ENCODE assay signal across 8 mouse cellular contexts in the genomic region with DNA sequence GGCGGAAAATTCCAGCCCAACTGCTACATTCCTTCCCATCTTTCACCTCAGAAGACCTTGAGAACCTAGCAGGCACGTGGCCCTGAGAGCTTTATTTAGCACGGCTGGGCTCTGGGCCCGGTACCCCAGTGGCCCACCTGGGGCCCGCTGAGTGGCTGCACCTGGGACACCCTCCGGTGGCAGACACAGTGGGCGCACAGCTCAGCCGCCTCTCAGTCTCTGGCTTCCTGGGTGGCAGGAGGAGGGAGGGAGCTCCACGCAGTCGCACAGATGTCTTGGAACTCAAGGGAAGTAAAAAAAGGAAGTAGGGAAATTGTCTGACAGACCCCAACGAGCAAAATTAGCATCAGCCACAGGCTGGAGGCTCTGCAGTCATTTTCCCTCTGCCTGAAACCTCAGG.
A peak's percentile ranks its signal among the peaks of the same experiment; 100 is the strongest.
DNase-seq lines count a peak whose midpoint lies in the region; ATAC-seq and TF ChIP-seq lines count a peak whose summit lies in the region.

No protein-coding gene starts in this region.

- peak; percentile 75 for DNase-seq in forebrain, postnatal 0 days
- peak; percentile 69 for DNase-seq in kidney, adult 11 months
- DNase-seq in left cerebral cortex, postnatal 14 days (ENCODE audit: low spot score in 2 of 2) = peak; percentile 52 to 64
- peak; percentile 5 for DNase-seq in splenic B cell, adult 2 months (ENCODE audit: low read depth, low spot score)
- no peak for DNase-seq in yolk sac, embryonic 10.5 days (ENCODE audit: low spot score)
- DNase-seq in lung, postnatal 14 days = no peak

- H3K4me1 ChIP-seq in midbrain, embryonic 16.5 days (ENCODE audit: control insufficient read depth, insufficient read depth, low read length) = peaks cover 7% of the 10 kb centered on the region
- no peaks in the 10 kb centered on the region for H3K4me1 ChIP-seq in midbrain, embryonic 13.5 days (replicated peaks)
- H3K4me1 ChIP-seq in forebrain, postnatal 0 days (ENCODE audit: insufficient read depth) = peaks cover 5% of the 10 kb centered on the region; the same call in 1 of the 2 replicates

- WGBS in midbrain, embryonic 16.5 days = 28% methylated on average over 11 of the region's 11 CpGs
- WGBS in midbrain, embryonic 13.5 days = 25% methylated on average over 11 of the region's 11 CpGs
- 12% methylated on average over 11 of the region's 11 CpGs for WGBS in forebrain, postnatal 0 days

- no peaks in the 10 kb centered on the region for H3K9me3 ChIP-seq in midbrain, embryonic 16.5 days (replicated peaks; ENCODE audit: control insufficient read depth, low read length, poor library complexity, severe bottlenecking)
- no peaks in the 10 kb centered on the region for H3K9me3 ChIP-seq in midbrain, embryonic 13.5 days
- H3K9me3 ChIP-seq in forebrain, postnatal 0 days (ENCODE audit: low read length) = no peaks in the 10 kb centered on the region

- intact Hi-C loops in left cerebral cortex, postnatal 14 days (cut with DNase I) = no loop called here

- TF ChIP-seq CTCF in forebrain, postnatal 0 days (IDR thresholded peaks at IDR 0.05; ENCODE audit: low read depth) = no peak

- peak overlapping the region; percentile 16; the same call in 1 of the 2 replicates for H3K4me2 ChIP-seq in midbrain, embryonic 16.5 days (ENCODE audit: low read length)
- no peak overlapping the region for H3K4me2 ChIP-seq in midbrain, embryonic 13.5 days (replicated peaks)
- peak overlapping the region; percentile 45 for H3K4me2 ChIP-seq in forebrain, postnatal 0 days (ENCODE audit: low read depth)

- no peaks in the 10 kb centered on the region for H3K27me3 ChIP-seq in midbrain, embryonic 16.5 days (ENCODE audit: control insufficient read depth, insufficient read depth, low read depth, low read length)
- no peaks in the 10 kb centered on the region for H3K27me3 ChIP-seq in midbrain, embryonic 13.5 days
- no peaks in the 10 kb centered on the region for H3K27me3 ChIP-seq in forebrain, postnatal 0 days (ENCODE audit: insufficient read depth, low read length)
- H3K27me3 ChIP-seq in splenic B cell, adult 2 months (ENCODE audit: control insufficient read depth, insufficient read depth, low read length, poor library complexity, severe bottlenecking) = no peaks in the 10 kb centered on the region

- no peak for ATAC-seq in midbrain, embryonic 16.5 days
- no peak for ATAC-seq in midbrain, embryonic 13.5 days
- ATAC-seq in forebrain, postnatal 0 days = peak; percentile 79

- no peaks in the 10 kb centered on the region for H3K36me3 ChIP-seq in midbrain, embryonic 16.5 days (ENCODE audit: control insufficient read depth, insufficient read depth, low read length)
- H3K36me3 ChIP-seq in midbrain, embryonic 13.5 days = no peaks in the 10 kb centered on the region
- H3K36me3 ChIP-seq in forebrain, postnatal 0 days (ENCODE audit: insufficient read depth) = no peaks in the 10 kb centered on the region
- no peaks in the 10 kb centered on the region for H3K36me3 ChIP-seq in splenic B cell, adult 2 months (ENCODE audit: control insufficient read depth, insufficient read depth, low read length, poor library complexity, severe bottlenecking)

- no peak overlapping the region for H3K4me3 ChIP-seq in midbrain, embryonic 16.5 days (ENCODE audit: low read depth, low read length)
- H3K4me3 ChIP-seq in midbrain, embryonic 13.5 days (replicated peaks) = no peak overlapping the region
- H3K4me3 ChIP-seq in forebrain, postnatal 0 days (ENCODE audit: low read depth, low read length) = no peak overlapping the region

- no peak overlapping the region for H3K9ac ChIP-seq in midbrain, embryonic 16.5 days (ENCODE audit: low read depth, low read length)
- H3K9ac ChIP-seq in midbrain, embryonic 13.5 days (replicated peaks) = no peak overlapping the region
- no peak overlapping the region for H3K9ac ChIP-seq in forebrain, postnatal 0 days

- no peak overlapping the region for H3K27ac ChIP-seq in midbrain, embryonic 16.5 days (ENCODE audit: low read length)
- no peak overlapping the region for H3K27ac ChIP-seq in midbrain, embryonic 13.5 days
- H3K27ac ChIP-seq in forebrain, postnatal 0 days (ENCODE audit: low read depth, low read length) = peak overlapping the region; percentile 45; the same call in 1 of the 2 replicates

Comparison
In these comparisons a context has a peak if more than half of its experiments do, and no peak if none do; other contexts are left out.
1. DNase-seq: peak in forebrain, postnatal 0 days (single experiment), kidney, adult 11 months (single experiment), left cerebral cortex, postnatal 14 days (2 of 2) and splenic B cell, adult 2 months (single experiment); none in yolk sac, embryonic 10.5 days (single experiment) and lung, postnatal 14 days (single experiment).